Mouse (Mus musculus) small intestine, adult 2 months (tissue): ENCODE measurements around the gene Sp9. TPM values are rescaled to one million over a fixed set of nuclear protein-coding genes. Genes with fewer than 3 reads are reported as not detected.

Experiments
- H3K27ac ChIP-seq: fragments of 200-500 bp; 2 replicates; pipeline ENCODE4 v1.5.1; 2012; ENCODE audit warnings: low read depth, low read length, control low read depth, inconsistent platforms; ENCODE audit not compliant: insufficient read depth
- H3K27me3 ChIP-seq: fragments of 200-500 bp; 2 replicates; pipeline ENCODE4 v1.6.1; 2012; ENCODE audit warnings: mild to moderate bottlenecking, moderate library complexity, low read length, inconsistent platforms; ENCODE audit not compliant: control insufficient read depth, insufficient read depth
- H3K36me3 ChIP-seq: fragments of 200-500 bp; 2 replicates; pipeline ENCODE4 v1.6.1; 2012; ENCODE audit warnings: mild to moderate bottlenecking, low read length, control low read depth, inconsistent platforms; ENCODE audit not compliant: control insufficient read depth, insufficient read depth
- H3K4me1 ChIP-seq: fragments of 200-500 bp; 2 replicates; pipeline ENCODE4 v1.6.1; 2012; ENCODE audit warnings: low read length, inconsistent platforms, mixed read lengths; ENCODE audit not compliant: control insufficient read depth, insufficient read depth, insufficient read length
- H3K4me3 ChIP-seq: fragments of 200-500 bp; 2 replicates; pipeline ENCODE4 v1.5.1; 2012; ENCODE audit warnings: low read depth, mild to moderate bottlenecking, control low read depth, inconsistent platforms, low read length, moderate library complexity
- CTCF ChIP-seq: fragments of 200-500 bp; IDR thresholded peaks from 2 replicates; pipeline ENCODE4 v1.5.1; 2012; ENCODE audit warnings: low read depth, mild to moderate bottlenecking, control low read depth, inconsistent platforms, low read length, moderate library complexity, mixed read lengths; ENCODE audit not compliant: insufficient replicate concordance, insufficient read length; ENCODE audit errors: extremely low read depth
- POLR2A ChIP-seq: fragments of 200-500 bp; IDR thresholded peaks from 2 replicates; pipeline ENCODE4 v1.6.1; 2012; ENCODE audit warnings: low read depth, mild to moderate bottlenecking, control low read depth, inconsistent platforms, low read length, moderate library complexity
- WGBS: fragments of 180-500 bp; shearing (Covaris S2); methylation state at CpG from one replicate; pipeline ENCODE4 v1.1.7; 2018; 5-methylcytosine and 5-hydroxymethylcytosine counted together
- polyA plus RNA-seq: library from polyadenylated mRNA; depleted of rRNA; stranded (reverse); fragments of >200 nt; gene quantifications from 2 replicates; pipeline ENCODE4 v1.2.3, GENCODE M21; 2012; rRNA removed

Gene Sp9
- 0.03 TPM in 1 of 2 replicates, not detected in the other for polyA plus RNA-seq

- Histone ChIP-seq H3K36me3 (no peaks in the 10 kb centered on the region), H3K4me1 (peaks cover 22% of the 10 kb centered on the region), H3K27ac (no peak within 1 kb of the TSS), H3K27me3 (peaks cover 76% of the 10 kb centered on the region), H3K4me3 (peak within 1 kb of the TSS; percentile 49)
- 2% methylated on average over 47 of the region's 48 CpGs for WGBS
- no peak for TF ChIP-seq CTCF
- no peak for TF ChIP-seq POLR2A
Measured at GRCm38 (mm10) chr2:73271459-73272161, at the start of gene Sp9. TSS of gene Sp9 (plus strand) at chr2:73271925.

- Histone ChIP-seq H3K4me3 (no peak overlapping the region), H3K27ac (no peak overlapping the region), H3K27me3 (no peaks in the 10 kb centered on the region), H3K36me3 (no peaks in the 10 kb centered on the region), H3K4me1 (no peaks in the 10 kb centered on the region)
- no peak for TF ChIP-seq POLR2A
- no peak for TF ChIP-seq CTCF
- WGBS, result 50% methylated on average over 3 of the region's 3 CpGs
Measured at GRCm38 (mm10) chr2:73231081-73231480, 40.6 kb upstream of the Sp9 start.

- TF ChIP-seq POLR2A, result no peak
- no peak for TF ChIP-seq CTCF
- H3K27me3 ChIP-seq, result no peaks in the 10 kb centered on the region
- no peaks in the 10 kb centered on the region for H3K36me3 ChIP-seq
- 76% methylated on average over 4 of the region's 4 CpGs for WGBS
- H3K27ac ChIP-seq, result no peak overlapping the region
- no peaks in the 10 kb centered on the region for H3K4me1 ChIP-seq
- H3K4me3 ChIP-seq, result no peak overlapping the region
Measured at GRCm38 (mm10) chr2:73241299-73241698, 30.4 kb upstream of the Sp9 start.

- WGBS, result 91% methylated on average over 4 of the region's 4 CpGs
- no peaks in the 10 kb centered on the region for H3K4me1 ChIP-seq
- no peak for TF ChIP-seq CTCF
- TF ChIP-seq POLR2A, result no peak
- no peak overlapping the region for H3K4me3 ChIP-seq
- no peak overlapping the region for H3K27ac ChIP-seq
- no peaks in the 10 kb centered on the region for H3K36me3 ChIP-seq
- H3K27me3 ChIP-seq, result no peaks in the 10 kb centered on the region
Measured at GRCm38 (mm10) chr2:73248701-73249100, 23.0 kb upstream of the Sp9 start.

GRCm38 (mm10) chr2:73263172-73263765 is 8.5 kb upstream of the Sp9 start:
- Histone ChIP-seq H3K27ac (no peak overlapping the region), H3K4me1 (no peaks in the 10 kb centered on the region; the same call in 1 of the 2 replicates), H3K27me3 (peaks cover 55% of the 10 kb centered on the region), H3K4me3 (peak overlapping the region; percentile 28; the same call in 1 of the 2 replicates), H3K36me3 (no peaks in the 10 kb centered on the region)
- no peak for TF ChIP-seq POLR2A
- no peak for TF ChIP-seq CTCF
- 20% methylated on average over 16 of the region's 16 CpGs for WGBS

- H3K4me1 ChIP-seq, result no peaks in the 10 kb centered on the region; the same call in 1 of the 2 replicates
- TF ChIP-seq POLR2A (no peak), CTCF (no peak)
- WGBS, result 5% methylated on average over 38 of the region's 38 CpGs
- peaks cover 58% of the 10 kb centered on the region for H3K27me3 ChIP-seq
- H3K4me3 ChIP-seq, result peak overlapping the region; percentile 28; the same call in 1 of the 2 replicates
- H3K27ac ChIP-seq, result no peak overlapping the region
- no peaks in the 10 kb centered on the region for H3K36me3 ChIP-seq
Measured at GRCm38 (mm10) chr2:73263794-73264610, 7.7 kb upstream of the Sp9 start.
